Mouse (Mus musculus) thymus, postnatal 14 days (tissue): Measurements from ENCODE around the gene Gen1.

Source experiments
- DNase-seq: peaks from one replicate; pipeline ENCODE4 v3.0.0; 2021

Gen1 gene

GRCm38 (mm10) chr12:11265382-11266281 lies at the start of gene Gen1, which contains the start of gene Smc6:
Gene Gen1, minus strand, starts transcription at chr12:11265801.
Gene Smc6, plus strand, starts transcription at chr12:11265886.
- DNase-seq = peak; percentile 90

GRCm38 (mm10) chr12:11313840-11314239 lies 48.2 kb upstream of the Gen1 start:
- DNase-seq = no peak

GRCm38 (mm10) chr12:11311106-11311505 lies 45.5 kb upstream of the Gen1 start:
- no peak for DNase-seq

- no peak for DNase-seq
Measured at GRCm38 (mm10) chr12:11306753-11307645, 41.4 kb upstream of the Gen1 start.

- DNase-seq = no peak
Measured at GRCm38 (mm10) chr12:11300858-11301257, 35.3 kb upstream of the Gen1 start.

- DNase-seq = peak; percentile 16
Measured at GRCm38 (mm10) chr12:11286382-11286781, 20.8 kb upstream of the Gen1 start.

GRCm38 (mm10) chr12:11281584-11281983 lies 16.0 kb upstream of the Gen1 start:
- no peak for DNase-seq

GRCm38 (mm10) chr12:11279886-11280285 lies 14.3 kb upstream of the Gen1 start:
- DNase-seq = no peak

- DNase-seq = no peak
Measured at GRCm38 (mm10) chr12:11277207-11277606, 11.6 kb upstream of the Gen1 start.

- DNase-seq = no peak
Measured at GRCm38 (mm10) chr12:11276632-11277031, 11.0 kb upstream of the Gen1 start.

GRCm38 (mm10) chr12:11273185-11273584 lies 7.6 kb upstream of the Gen1 start:
- no peak for DNase-seq

GRCm38 (mm10) chr12:11272568-11272967 lies 7.0 kb upstream of the Gen1 start:
- DNase-seq = no peak

GRCm38 (mm10) chr12:11267030-11267429 lies 1.4 kb upstream of the Gen1 start:
- DNase-seq = peak; percentile 13

- DNase-seq = no peak
Measured at GRCm38 (mm10) chr12:11266282-11266985, 833 bp upstream of the Gen1 start.

GRCm38 (mm10) chr12:11264895-11265294 lies 706 bp downstream of the Gen1 start:
- no peak for DNase-seq

- no peak for DNase-seq
Measured at GRCm38 (mm10) chr12:11250322-11250721, 15.3 kb downstream of the Gen1 start.

- DNase-seq = no peak
Measured at GRCm38 (mm10) chr12:11247460-11247859, 18.1 kb downstream of the Gen1 start.

GRCm38 (mm10) chr12:11235996-11236395 lies 29.6 kb downstream of the Gen1 start:
- DNase-seq = no peak

- peak; percentile 28 for DNase-seq
Measured at GRCm38 (mm10) chr12:11230267-11230666, 35.3 kb downstream of the Gen1 start.

GRCm38 (mm10) chr12:11226529-11227268 lies 38.9 kb downstream of the Gen1 start:
- no peak for DNase-seq

GRCm38 (mm10) chr12:11226123-11226522 lies 39.5 kb downstream of the Gen1 start:
- no peak for DNase-seq

- no peak for DNase-seq
Measured at GRCm38 (mm10) chr12:11224722-11225121, 40.9 kb downstream of the Gen1 start.
